Mouse (Mus musculus) regulatory T cell (primary cell): ENCODE results near the gene Gm5447.

Experiments used
- in situ Hi-C: fragments of 300-600 bp; cut with MboI, MseI; formaldehyde crosslinking; loops from one replicate; pipeline ENCODE4 v1.15.1; 2025; ENCODE audit warnings: high pct_unique_total_duplicates

Gene Gm5447

DNA sequence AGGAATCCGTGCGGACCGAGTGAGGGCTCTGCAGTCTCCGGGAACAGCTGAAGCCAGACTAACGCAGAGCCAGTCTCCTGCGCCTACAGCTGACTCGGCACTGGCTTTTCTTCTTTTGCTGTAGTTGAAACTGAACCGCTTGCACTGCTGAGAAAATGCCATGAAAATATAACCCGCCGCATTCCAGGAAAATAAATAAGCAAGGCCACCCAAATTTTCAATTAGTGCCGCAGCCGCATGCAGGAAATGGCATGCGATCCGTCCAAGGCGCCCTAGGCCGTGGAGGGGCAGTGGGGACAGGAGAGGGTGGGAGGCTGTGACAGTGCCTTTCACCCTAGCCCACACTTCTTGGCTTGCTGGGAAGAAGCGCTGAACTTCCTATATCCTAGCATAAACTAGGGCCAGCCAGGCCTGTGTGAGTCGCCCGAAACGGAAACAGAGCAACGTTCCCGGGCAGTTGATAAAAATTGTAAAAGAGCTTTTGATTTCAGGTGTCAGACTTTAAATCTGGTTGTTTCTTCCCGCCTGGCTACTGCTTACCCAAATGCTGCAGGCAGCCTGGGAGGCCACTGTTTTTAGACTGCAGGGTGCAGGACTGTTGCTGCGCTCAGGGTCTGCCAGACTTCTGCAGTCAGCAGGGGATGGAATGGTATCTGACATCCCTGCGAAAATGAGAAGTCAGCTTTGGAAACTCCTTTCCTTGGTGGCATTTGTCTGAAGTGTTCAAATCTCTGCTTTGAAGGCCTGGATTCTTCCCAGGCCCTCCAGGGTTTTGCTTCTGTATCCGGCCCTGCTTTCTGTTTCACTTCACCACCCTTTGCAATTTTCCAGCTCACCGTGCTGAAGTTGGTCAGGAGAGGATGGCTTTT, 11.8 kb downstream of the Gm5447 start:
- in situ Hi-C loops: no loop called here

- in situ Hi-C loops: no loop called here
Measured at GRCm38 (mm10) chr13:30986934-30987455, 13.0 kb downstream of the Gm5447 start.

- in situ Hi-C loops: no loop called here
Measured at GRCm38 (mm10) chr13:30987686-30988085, 13.7 kb downstream of the Gm5447 start.

- in situ Hi-C loops: no loop called here
Measured at GRCm38 (mm10) chr13:30989710-30990109, 15.7 kb downstream of the Gm5447 start.

- in situ Hi-C loops: no loop called here
Measured at GRCm38 (mm10) chr13:30990233-30990632, 16.2 kb downstream of the Gm5447 start.

- in situ Hi-C loops: no loop called here
Measured at GRCm38 (mm10) chr13:30993819-30994218, 19.8 kb downstream of the Gm5447 start.

GRCm38 (mm10) chr13:30994249-30994858, 20.4 kb downstream of the Gm5447 start:
- in situ Hi-C loops: no loop called here

DNA sequence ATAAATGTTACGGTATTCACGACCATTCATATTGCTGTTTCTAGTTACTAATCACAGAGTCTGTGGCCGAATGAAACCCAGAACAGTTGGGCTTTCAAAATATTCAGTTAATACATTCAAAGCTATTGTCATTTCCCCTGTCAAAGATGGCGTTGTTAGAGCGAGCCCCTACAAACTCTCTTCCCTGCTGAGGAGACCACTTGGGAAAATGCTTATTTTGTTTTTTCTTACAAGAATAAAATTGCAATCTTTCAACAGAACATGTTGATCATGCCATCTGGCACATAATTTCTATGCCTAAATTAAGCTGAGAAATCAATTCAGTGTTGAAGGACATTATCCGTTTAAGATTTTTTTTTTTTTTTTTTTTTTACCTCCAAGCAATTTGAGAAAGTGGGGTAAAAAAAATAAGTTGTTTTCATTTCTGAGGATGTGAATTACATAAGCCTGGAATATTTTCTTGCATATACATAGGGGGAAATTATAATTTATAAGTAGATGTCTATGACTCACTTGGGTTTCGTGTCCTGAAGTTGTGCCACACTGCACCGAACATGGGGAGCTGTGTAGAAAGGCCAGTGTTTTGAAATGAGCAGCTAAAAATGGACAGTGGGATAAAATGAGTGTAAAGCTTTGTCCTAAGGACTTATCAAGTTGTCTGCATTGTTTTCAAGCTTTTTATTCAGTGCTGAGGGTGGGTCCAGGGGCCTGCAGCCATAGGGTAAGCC, 23.7 kb downstream of the Gm5447 start:
- in situ Hi-C loops: no loop called here

DNA sequence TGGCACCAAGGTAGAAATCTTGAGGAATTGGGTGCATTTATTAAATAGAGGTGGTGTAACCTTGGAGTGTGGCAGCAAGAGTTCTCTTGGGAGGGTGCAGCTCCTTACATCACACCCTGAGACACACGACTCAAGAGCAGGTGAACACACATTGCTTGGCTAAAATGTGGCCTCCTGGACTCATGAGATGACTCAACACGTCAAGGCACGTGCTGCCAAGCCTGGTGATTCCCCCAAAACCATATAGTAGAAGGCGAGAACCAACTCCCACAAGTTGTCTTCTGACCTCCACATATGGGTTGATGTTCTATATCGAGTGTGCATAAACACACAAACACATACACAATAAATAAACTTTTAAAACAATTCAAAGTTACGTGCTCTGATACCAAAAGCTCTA, 25.8 kb downstream of the Gm5447 start:
- in situ Hi-C loops: no loop called here

DNA sequence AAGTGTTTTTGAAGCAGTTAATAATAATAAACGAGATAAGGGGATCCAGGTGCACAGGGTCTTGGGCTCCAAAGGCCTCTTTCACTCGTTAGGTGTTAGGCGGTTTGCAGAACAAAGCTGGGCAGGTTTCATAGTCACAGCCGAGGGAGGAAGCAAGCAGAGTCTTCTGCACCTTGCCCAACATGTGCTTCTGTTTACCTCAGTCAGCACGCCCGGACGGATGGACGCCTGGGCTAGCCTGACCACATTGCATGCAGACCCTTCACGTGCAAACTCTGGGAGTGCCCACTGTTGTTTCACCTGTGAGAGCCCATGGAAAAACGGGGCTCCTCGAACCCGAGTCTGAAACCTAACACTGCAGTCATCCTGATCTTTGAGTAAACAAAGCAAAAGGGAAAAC, 30.5 kb downstream of the Gm5447 start:
- in situ Hi-C loops: no loop called here

DNA sequence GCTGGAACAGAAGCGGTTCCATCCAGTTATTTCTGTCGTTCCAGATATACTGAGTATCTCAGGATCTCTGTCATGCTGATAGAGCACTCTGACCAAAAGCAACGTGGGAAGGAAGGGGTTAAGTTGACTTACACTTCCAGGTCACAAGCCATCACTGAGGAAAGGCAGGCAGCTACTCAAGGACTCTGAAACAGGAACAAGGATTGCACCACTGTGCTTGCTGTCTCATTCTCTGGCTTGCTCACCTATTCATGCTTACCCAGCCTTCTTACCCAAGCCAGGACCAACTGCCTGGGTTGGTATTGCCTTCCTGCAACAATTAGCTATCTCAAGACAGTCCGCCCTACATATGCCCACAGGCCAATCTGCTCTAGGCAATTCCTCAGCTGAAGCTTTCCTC, 31.0 kb downstream of the Gm5447 start:
- in situ Hi-C loops: no loop called here

- in situ Hi-C loops: no loop called here
Measured at GRCm38 (mm10) chr13:31017545-31017944, 43.5 kb downstream of the Gm5447 start.

GRCm38 (mm10) chr13:31021514-31021913, 47.5 kb downstream of the Gm5447 start:
- in situ Hi-C loops: no loop called here

GRCm38 (mm10) chr13:31021927-31022326, 47.9 kb downstream of the Gm5447 start:
- in situ Hi-C loops: no loop called here

GRCm38 (mm10) chr13:31023664-31024063, 49.7 kb downstream of the Gm5447 start:
- in situ Hi-C loops: no loop called here
